Mouse (Mus musculus) hindbrain, embryonic 10.5 days (tissue): Measurements from ENCODE around the gene Ndnf. TPM values are rescaled to one million over a fixed set of nuclear protein-coding genes. Genes with fewer than 3 reads are reported as not detected.

ENCODE experiments used
- polyA plus RNA-seq: library from polyadenylated mRNA; unstranded; fragments of >200 nt; fragmentation: Nextera tagmentation; extraction: Ambion mirVana; gene quantifications from 2 replicates; pipeline ENCODE4 v1.2.1, GENCODE M21; 2016

Ndnf gene
- polyA plus RNA-seq, 1 experiment from 2014 or later = 24.7 TPM

Other genes with a start within 250 kb of the Ndnf start
- not detected in 2 replicates for gene Tnip3, start 146.3 kb upstream of the Ndnf start, polyA plus RNA-seq
- gene Prdm5, start 107.4 kb downstream of the Ndnf start, polyA plus RNA-seq = 17.3 and 19.9 TPM in 2 replicates